Mouse (Mus musculus): ENCODE results near the gene Cbfb.

Gene Cbfb

GRCm38 (mm10) chr8:105251954-105252353, 81.5 kb downstream of the Cbfb start:
- in situ Hi-C loops (cut with MboI, MseI), result loop anchor here (25.0 kb wide), 1 partner anchor 615 kb away; the partner anchor contains the start of genes Ciao2b and Rrad

- in situ Hi-C loops (cut with MboI, MseI), result loop anchor here (25.0 kb wide), 1 partner anchor 616 kb away; the partner anchor contains the start of genes Ciao2b and Rrad
Observed at GRCm38 (mm10) chr8:105252680-105253537, 82.4 kb downstream of the Cbfb start.

GRCm38 (mm10) chr8:105253766-105254151, 83.3 kb downstream of the Cbfb start:
- in situ Hi-C loops (cut with MboI, MseI), result loop anchor here (25.0 kb wide), 1 partner anchor 616 kb away; the partner anchor contains the start of genes Ciao2b and Rrad

GRCm38 (mm10) chr8:105254152-105254965, 83.9 kb downstream of the Cbfb start:
- in situ Hi-C loops (cut with MboI, MseI), result loop anchor here (25.0 kb wide), 1 partner anchor 617 kb away; the partner anchor contains the start of genes Ciao2b and Rrad

- in situ Hi-C loops (cut with MboI, MseI), result loop anchor here (25.0 kb wide), 1 partner anchor 618 kb away; the partner anchor contains the start of genes Ciao2b and Rrad
Observed at GRCm38 (mm10) chr8:105254966-105255350, 84.5 kb downstream of the Cbfb start, which contains the start of gene B3gnt9. Gene B3gnt9 (minus strand): TSS chr8:105255153.

GRCm38 (mm10) chr8:105257318-105258114, 87.0 kb downstream of the Cbfb start:
- in situ Hi-C loops (cut with MboI, MseI), result loop anchor here (25.0 kb wide), 1 partner anchor 620 kb away; the partner anchor contains the start of genes Ciao2b and Rrad

- in situ Hi-C loops (cut with MboI, MseI), result loop anchor here (25.0 kb wide), 1 partner anchor 622 kb away; the partner anchor contains the start of genes Ciao2b and Rrad
Observed at GRCm38 (mm10) chr8:105258911-105259720, 88.6 kb downstream of the Cbfb start.

GRCm38 (mm10) chr8:105259721-105260320, 89.3 kb downstream of the Cbfb start:
- in situ Hi-C loops (cut with MboI, MseI), result loop anchor here (25.0 kb wide), 1 partner anchor 623 kb away; the partner anchor contains the start of genes Ciao2b and Rrad

- in situ Hi-C loops (cut with MboI, MseI), result loop anchor here (25.0 kb wide), 1 partner anchor 623 kb away; the partner anchor contains the start of genes Ciao2b and Rrad
Observed at GRCm38 (mm10) chr8:105260371-105261099, 90.1 kb downstream of the Cbfb start.

GRCm38 (mm10) chr8:105261326-105261980, 91.0 kb downstream of the Cbfb start:
- in situ Hi-C loops (cut with MboI, MseI), result loop anchor here (25.0 kb wide), 1 partner anchor 624 kb away; the partner anchor contains the start of genes Ciao2b and Rrad

- in situ Hi-C loops (cut with MboI, MseI), result loop anchor here (25.0 kb wide), 1 partner anchor 626 kb away; the partner anchor contains the start of genes Ciao2b and Rrad
Observed at GRCm38 (mm10) chr8:105263244-105263912, 92.9 kb downstream of the Cbfb start.

- in situ Hi-C loops (cut with MboI, MseI), result loop anchor here (25.0 kb wide), 1 partner anchor 627 kb away; the partner anchor contains the start of genes Ciao2b and Rrad
Observed at GRCm38 (mm10) chr8:105264024-105264982, 93.8 kb downstream of the Cbfb start, which contains the start of the genes Tradd and Fbxl8. Gene Tradd (minus strand): TSS chr8:105264609. Gene Fbxl8 (plus strand): TSS chr8:105264648.

GRCm38 (mm10) chr8:105265128-105265527, 94.7 kb downstream of the Cbfb start:
- in situ Hi-C loops (cut with MboI, MseI), result loop anchor here (25.0 kb wide), 1 partner anchor 628 kb away; the partner anchor contains the start of genes Ciao2b and Rrad

- in situ Hi-C loops (cut with MboI, MseI), result loop anchor here (25.0 kb wide), 1 partner anchor 629 kb away; the partner anchor contains the start of genes Ciao2b and Rrad
Observed at GRCm38 (mm10) chr8:105266775-105267174, 96.3 kb downstream of the Cbfb start.

Data from regulatory T cell (primary cell).